Mouse (Mus musculus): ENCODE measurements around the gene Asic2. TPM values are rescaled to one million over a fixed set of nuclear protein-coding genes. Genes with fewer than 3 reads are reported as not detected.

The Asic2 gene
- polyA plus RNA-seq, 1 experiment from 2014 or later: not detected

- Histone ChIP-seq H3K4me2 (no peak overlapping the region), H3K9ac (no peak overlapping the region), H3K27ac (no peak overlapping the region), H3K4me3 (no peak overlapping the region), H3K9me3 (replicated peaks) (no peaks in the 10 kb centered on the region), H3K36me3 (no peaks in the 10 kb centered on the region), H3K27me3 (no peaks in the 10 kb centered on the region), H3K4me1 (replicated peaks) (no peaks in the 10 kb centered on the region)
- ATAC-seq (replicated peaks; ENCODE audit: insufficient number of reproducible peaks, insufficient read depth, low FRiP score, low read depth): no peak
- 87% methylated on average over 8 of the region's 8 CpGs for WGBS
These were observed 995.0 kb downstream of the Asic2 start for GRCm38 (mm10) chr11:80973273-80973672.

- Histone ChIP-seq H3K9me3 (replicated peaks) (no peaks in the 10 kb centered on the region), H3K36me3 (no peaks in the 10 kb centered on the region), H3K9ac (no peak overlapping the region), H3K4me2 (no peak overlapping the region), H3K27ac (no peak overlapping the region), H3K4me3 (no peak overlapping the region), H3K4me1 (replicated peaks) (no peaks in the 10 kb centered on the region), H3K27me3 (no peaks in the 10 kb centered on the region)
- 39% methylated on average over 5 of the region's 5 CpGs for WGBS
- no peak for ATAC-seq (replicated peaks; ENCODE audit: insufficient number of reproducible peaks, insufficient read depth, low FRiP score, low read depth)
These were observed 1000.7 kb downstream of the Asic2 start for GRCm38 (mm10) chr11:80967544-80967943.

- Histone ChIP-seq H3K27ac (no peak overlapping the region), H3K4me2 (no peak overlapping the region), H3K27me3 (no peaks in the 10 kb centered on the region), H3K9ac (no peak overlapping the region), H3K4me1 (replicated peaks) (no peaks in the 10 kb centered on the region), H3K9me3 (replicated peaks) (no peaks in the 10 kb centered on the region), H3K36me3 (no peaks in the 10 kb centered on the region), H3K4me3 (no peak overlapping the region)
- WGBS: 48% methylated on average over 3 of the region's 3 CpGs
- ATAC-seq (replicated peaks; ENCODE audit: insufficient number of reproducible peaks, insufficient read depth, low FRiP score, low read depth): no peak
These were observed 1002.2 kb downstream of the Asic2 start for GRCm38 (mm10) chr11:80966040-80966439.

GRCm38 (mm10) chr11:80961326-80961725, 1006.9 kb downstream of the Asic2 start:
- no peak overlapping the region for H3K9ac ChIP-seq
- WGBS: 43% methylated on average over 1 of the region's 1 CpGs
- peaks cover 16% of the 10 kb centered on the region for H3K27me3 ChIP-seq

GRCm38 (mm10) chr11:80958086-80958671, 1010.1 kb downstream of the Asic2 start:
- no peaks in the 10 kb centered on the region for H3K4me1 ChIP-seq (replicated peaks)
- no peak overlapping the region for H3K27ac ChIP-seq
- H3K36me3 ChIP-seq: no peaks in the 10 kb centered on the region
- no peak overlapping the region for H3K9ac ChIP-seq
- H3K9me3 ChIP-seq (replicated peaks): no peaks in the 10 kb centered on the region
- no peak overlapping the region for H3K4me2 ChIP-seq
- no peak for ATAC-seq (replicated peaks; ENCODE audit: insufficient number of reproducible peaks, insufficient read depth, low FRiP score, low read depth)
- H3K4me3 ChIP-seq: no peak overlapping the region
- 5% methylated on average over 16 of the region's 16 CpGs for WGBS
- H3K27me3 ChIP-seq: peaks cover 19% of the 10 kb centered on the region

More at GRCm38 (mm10) chr11:80961326-80961725, 1006.9 kb downstream of the Asic2 start:
- no peak overlapping the region for H3K4me2 ChIP-seq
- H3K4me1 ChIP-seq (replicated peaks): no peaks in the 10 kb centered on the region
- ATAC-seq (replicated peaks; ENCODE audit: insufficient number of reproducible peaks, insufficient read depth, low FRiP score, low read depth): no peak
- no peaks in the 10 kb centered on the region for H3K9me3 ChIP-seq (replicated peaks)
- H3K36me3 ChIP-seq: no peaks in the 10 kb centered on the region
- no peak overlapping the region for H3K27ac ChIP-seq
- H3K4me3 ChIP-seq: no peak overlapping the region

GRCm38 (mm10) chr11:80955915-80956314, 1012.3 kb downstream of the Asic2 start:
- Histone ChIP-seq H3K9ac (no peak overlapping the region), H3K4me1 (replicated peaks) (no peaks in the 10 kb centered on the region), H3K27me3 (peaks cover 19% of the 10 kb centered on the region), H3K4me2 (no peak overlapping the region), H3K36me3 (no peaks in the 10 kb centered on the region), H3K4me3 (no peak overlapping the region), H3K27ac (no peak overlapping the region), H3K9me3 (replicated peaks) (no peaks in the 10 kb centered on the region)
- 69% methylated on average over 6 of the region's 6 CpGs for WGBS
- no peak for ATAC-seq (replicated peaks; ENCODE audit: insufficient number of reproducible peaks, insufficient read depth, low FRiP score, low read depth)

GRCm38 (mm10) chr11:80954147-80954546, 1014.1 kb downstream of the Asic2 start:
- Histone ChIP-seq H3K36me3 (no peaks in the 10 kb centered on the region), H3K9ac (no peak overlapping the region), H3K4me1 (replicated peaks) (no peaks in the 10 kb centered on the region), H3K4me2 (no peak overlapping the region), H3K4me3 (no peak overlapping the region), H3K27ac (no peak overlapping the region), H3K27me3 (peaks cover 19% of the 10 kb centered on the region), H3K9me3 (replicated peaks) (no peaks in the 10 kb centered on the region)
- 78% methylated on average over 8 of the region's 8 CpGs for WGBS
- ATAC-seq (replicated peaks; ENCODE audit: insufficient number of reproducible peaks, insufficient read depth, low FRiP score, low read depth): no peak

- 73% methylated on average over 11 of the region's 11 CpGs for WGBS
These were observed 1019.1 kb downstream of the Asic2 start for GRCm38 (mm10) chr11:80949068-80949738.

GRCm38 (mm10) chr11:80948103-80948502, 1020.2 kb downstream of the Asic2 start:
- no peaks in the 10 kb centered on the region for H3K4me1 ChIP-seq (replicated peaks)
- no peak overlapping the region for H3K4me2 ChIP-seq
- no peak overlapping the region for H3K27ac ChIP-seq
- no peaks in the 10 kb centered on the region for H3K36me3 ChIP-seq
- H3K4me3 ChIP-seq: no peak overlapping the region
- H3K9me3 ChIP-seq (replicated peaks): no peaks in the 10 kb centered on the region
- WGBS: 22% methylated on average over 2 of the region's 2 CpGs
- H3K9ac ChIP-seq: no peak overlapping the region
- H3K27me3 ChIP-seq: no peaks in the 10 kb centered on the region
- no peak for ATAC-seq (replicated peaks; ENCODE audit: insufficient number of reproducible peaks, insufficient read depth, low FRiP score, low read depth)

More at GRCm38 (mm10) chr11:80949068-80949738, 1019.1 kb downstream of the Asic2 start:
- ATAC-seq (replicated peaks; ENCODE audit: insufficient number of reproducible peaks, insufficient read depth, low FRiP score, low read depth): no peak
- no peaks in the 10 kb centered on the region for H3K4me1 ChIP-seq (replicated peaks)
- H3K27ac ChIP-seq: no peak overlapping the region
- H3K4me3 ChIP-seq: no peak overlapping the region
- H3K9ac ChIP-seq: no peak overlapping the region
- 0 out of 2 replicates have a peak, but pooled peaks cover 1% of the 10 kb centered on the region for H3K27me3 ChIP-seq
- no peak overlapping the region for H3K4me2 ChIP-seq
- no peaks in the 10 kb centered on the region for H3K9me3 ChIP-seq (replicated peaks)
- H3K36me3 ChIP-seq: no peaks in the 10 kb centered on the region

- H3K9ac ChIP-seq: no peak overlapping the region
- H3K27me3 ChIP-seq: no peaks in the 10 kb centered on the region
- no peak for ATAC-seq (replicated peaks; ENCODE audit: insufficient number of reproducible peaks, insufficient read depth, low FRiP score, low read depth)
- no peaks in the 10 kb centered on the region for H3K4me1 ChIP-seq (replicated peaks)
- H3K4me3 ChIP-seq: no peak overlapping the region
- H3K9me3 ChIP-seq (replicated peaks): no peaks in the 10 kb centered on the region
- H3K36me3 ChIP-seq: no peaks in the 10 kb centered on the region
- no peak overlapping the region for H3K27ac ChIP-seq
- H3K4me2 ChIP-seq: no peak overlapping the region
- 77% methylated on average over 6 of the region's 6 CpGs for WGBS
These were observed 1022.1 kb downstream of the Asic2 start for GRCm38 (mm10) chr11:80946163-80946562.

GRCm38 (mm10) chr11:80923286-80923951, 1044.8 kb downstream of the Asic2 start:
- H3K36me3 ChIP-seq: no peaks in the 10 kb centered on the region
- H3K4me3 ChIP-seq: no peak overlapping the region
- H3K9ac ChIP-seq: no peak overlapping the region
- no peak overlapping the region for H3K4me2 ChIP-seq
- no peaks in the 10 kb centered on the region for H3K4me1 ChIP-seq (replicated peaks)
- WGBS: 80% methylated on average over 19 of the region's 19 CpGs
- no peak overlapping the region for H3K27ac ChIP-seq
- ATAC-seq (replicated peaks; ENCODE audit: insufficient number of reproducible peaks, insufficient read depth, low FRiP score, low read depth): no peak
- no peaks in the 10 kb centered on the region for H3K27me3 ChIP-seq
- H3K9me3 ChIP-seq (replicated peaks): no peaks in the 10 kb centered on the region

All from heart, embryonic 15.5 days (tissue).